Mouse (Mus musculus) ES-E14 (cell line): ENCODE measurements at regions not wholly inside any gene's neighbourhood (a gene's known extent, or its start where the extent isn't known, plus 50 kb on each side); places are given as distances from the start of the nearest gene placed in this dataset.
"Not testable (repeated sequence)": the region's sequence is repeated elsewhere in the genome, so short reads cannot be mapped to it uniquely, and the experiment has no call there.

ENCODE experiments used
- DNase-seq: peaks from one replicate; pipeline ENCODE4 v3.0.0-alpha.2; 2013; ENCODE audit warnings: low read depth, low spot score
- H3K27ac ChIP-seq: 2 replicates; pipeline ENCODE4 v1.5.1; 2012; ENCODE audit warnings: low read depth, mild to moderate bottlenecking, low read length, moderate library complexity, mixed read lengths; ENCODE audit not compliant: poor library complexity, insufficient read depth, severe bottlenecking
- H3K36me3 ChIP-seq: 2 replicates; pipeline ENCODE4 v1.6.1; 2012; ENCODE audit warnings: mild to moderate bottlenecking, low read length, moderate library complexity, mixed read lengths; ENCODE audit not compliant: control insufficient read depth, poor library complexity, insufficient read depth, severe bottlenecking
- H3K4me1 ChIP-seq, 2 experiments: fragments of 150-350 bp in 1 of 2; sonication (generic) in 1 of 2; 2 replicates each; pipeline ENCODE4 v1.6.1; 2012; ENCODE audit warnings: low read length in 2 of 2, mild to moderate bottlenecking in 1 of 2, mixed read lengths in 1 of 2; ENCODE audit not compliant: control insufficient read depth in 2 of 2, insufficient read depth in 2 of 2, poor library complexity in 1 of 2
- H3K4me3 ChIP-seq, 2 experiments: fragments of 150-350 bp in 1 of 2; sonication (generic) in 1 of 2; 2 replicates each; pipeline ENCODE4 v1.5.1; 2012; ENCODE audit warnings: low read length in 2 of 2, low read depth in 1 of 2, mild to moderate bottlenecking in 1 of 2, mixed read lengths in 1 of 2; ENCODE audit not compliant: insufficient read depth in 1 of 2, poor library complexity in 1 of 2, severe bottlenecking in 1 of 2
- H3K9ac ChIP-seq: 2 replicates; pipeline ENCODE4 v1.6.1; 2012; ENCODE audit warnings: low read depth, mild to moderate bottlenecking, low read length, mixed read lengths; ENCODE audit not compliant: poor library complexity, insufficient read depth, severe bottlenecking
- H3K9me3 ChIP-seq: fragments of 150-350 bp; sonication (generic); 2 replicates; pipeline ENCODE4 v1.6.1; 2012; ENCODE audit warnings: low read depth, mild to moderate bottlenecking, low read length; ENCODE audit not compliant: control insufficient read depth, insufficient read depth
- CHD2 ChIP-seq: IDR thresholded peaks from 2 replicates; pipeline ENCODE4 v1.6.1; 2014; ENCODE audit warnings: mild to moderate bottlenecking, low read depth, low read length, inconsistent platforms
- HCFC1 ChIP-seq: IDR thresholded peaks from 2 replicates; pipeline ENCODE4 v1.6.1; 2012; ENCODE audit warnings: low read length, inconsistent platforms, borderline replicate concordance; ENCODE audit not compliant: insufficient read depth
- MAFK ChIP-seq: IDR thresholded peaks from 2 replicates; pipeline ENCODE4 v1.6.1; 2014; ENCODE audit warnings: mild to moderate bottlenecking, low read depth, low read length, inconsistent platforms; ENCODE audit not compliant: insufficient read depth
- ZC3H11A ChIP-seq: IDR thresholded peaks from 2 replicates; pipeline ENCODE4 v1.6.1; 2012; ENCODE audit warnings: low read depth, mild to moderate bottlenecking, inconsistent platforms, low read length, borderline replicate concordance
- ZNF384 ChIP-seq: IDR thresholded peaks from 2 replicates; pipeline ENCODE4 v1.6.1; 2012; ENCODE audit warnings: low read depth, low read length, inconsistent platforms
- in situ Hi-C, 2 experiments: fragments of 600-800 bp; cut with MboI; formaldehyde crosslinking; loops; one replicate each; pipeline ENCODE4 v1.15.1; 2025; ENCODE audit warnings: low sequenced_read_pairs in 2 of 2, inconsistent platforms in 1 of 2; ENCODE audit not compliant: unreplicated experiment in 2 of 2

DNA sequence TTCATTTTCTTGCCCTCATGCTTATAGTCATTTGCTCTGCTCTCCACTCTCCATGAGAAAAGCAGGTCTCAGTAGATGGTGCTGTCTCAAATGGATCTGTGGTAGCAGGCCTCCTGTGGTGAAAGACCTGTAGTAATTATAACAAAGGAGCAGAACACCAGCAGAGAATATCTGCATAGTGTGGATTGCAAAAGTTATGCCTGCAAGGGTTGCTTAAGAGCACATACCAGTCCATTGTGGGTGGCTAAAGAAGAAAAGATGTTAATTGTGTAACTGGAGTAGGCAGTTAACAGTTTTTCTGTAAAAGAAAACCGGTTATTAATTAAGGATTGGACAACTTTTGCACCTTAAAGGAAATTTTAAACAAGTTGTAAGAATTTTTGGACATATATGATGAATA is 2969.0 kb downstream of the Gm37988 start:
- in situ Hi-C loops = no loop called here
- Histone ChIP-seq H3K9me3 (no peaks in the 10 kb centered on the region), H3K9ac (no peak overlapping the region), H3K4me3 (no peak overlapping the region), H3K27ac (no peak overlapping the region), H3K4me1 (peaks cover 0 to 6% of the 10 kb centered on the region in 2 experiments; a peak in 1 of 4 replicates), H3K36me3 (no peaks in the 10 kb centered on the region)
- TF ChIP-seq MAFK = no peak
- no peak for TF ChIP-seq ZC3H11A
- TF ChIP-seq HCFC1 = no peak
- TF ChIP-seq CHD2 = no peak
- no peak for DNase-seq

DNA sequence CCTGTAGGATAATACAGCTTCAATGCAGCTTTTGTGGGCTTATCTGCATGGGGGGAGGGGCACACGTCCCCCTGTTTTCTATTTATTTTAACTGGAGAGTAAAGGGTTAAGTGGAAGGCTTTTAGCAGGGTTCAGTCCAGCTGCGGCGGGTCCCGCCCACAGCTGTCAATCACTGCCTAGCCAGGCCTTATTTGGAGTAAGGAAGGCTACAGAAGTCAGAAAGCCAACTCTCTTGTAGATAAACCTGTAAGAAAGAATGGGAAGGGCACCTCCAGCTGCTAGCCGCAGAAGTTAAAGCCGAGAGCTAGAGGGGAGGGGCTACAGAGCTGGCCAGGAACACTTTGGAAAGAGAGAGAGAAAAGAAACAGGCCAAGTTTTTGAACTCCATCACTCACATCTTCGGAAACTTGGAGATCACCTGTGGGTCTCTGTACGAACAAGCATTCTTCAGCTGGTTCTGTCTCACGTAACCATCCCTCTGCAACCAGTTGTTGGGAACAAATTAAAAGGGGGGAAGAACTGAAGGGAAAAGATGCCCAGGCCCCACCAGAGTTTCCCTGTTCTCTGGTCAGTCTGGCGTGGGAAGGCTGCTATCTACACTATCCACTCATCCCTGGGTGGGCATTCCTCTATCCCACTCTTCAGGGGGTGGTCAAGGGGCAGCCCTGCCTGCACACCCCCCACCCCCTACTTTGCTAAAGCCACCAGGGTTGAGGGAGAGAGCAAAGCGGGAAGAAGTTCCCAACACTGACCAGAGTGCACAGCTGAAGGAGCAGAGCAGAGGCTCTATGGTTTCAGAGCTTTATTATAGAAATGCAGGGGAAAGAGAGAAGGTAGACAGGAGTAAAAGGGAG is 2969.7 kb downstream of the Gm37988 start:
- Histone ChIP-seq H3K4me3 (no peak overlapping the region), H3K27ac (no peak overlapping the region), H3K9ac (no peak overlapping the region), H3K36me3 (no peaks in the 10 kb centered on the region), H3K9me3 (no peaks in the 10 kb centered on the region), H3K4me1 (peaks cover 0 to 6% of the 10 kb centered on the region in 2 experiments; a peak in 1 of 4 replicates)
- in situ Hi-C loops = no loop called here
- TF ChIP-seq CHD2 (no peak), HCFC1 (no peak), MAFK (no peak), ZNF384 (no peak), ZC3H11A (no peak)
- peak; percentile 26 for DNase-seq

DNA sequence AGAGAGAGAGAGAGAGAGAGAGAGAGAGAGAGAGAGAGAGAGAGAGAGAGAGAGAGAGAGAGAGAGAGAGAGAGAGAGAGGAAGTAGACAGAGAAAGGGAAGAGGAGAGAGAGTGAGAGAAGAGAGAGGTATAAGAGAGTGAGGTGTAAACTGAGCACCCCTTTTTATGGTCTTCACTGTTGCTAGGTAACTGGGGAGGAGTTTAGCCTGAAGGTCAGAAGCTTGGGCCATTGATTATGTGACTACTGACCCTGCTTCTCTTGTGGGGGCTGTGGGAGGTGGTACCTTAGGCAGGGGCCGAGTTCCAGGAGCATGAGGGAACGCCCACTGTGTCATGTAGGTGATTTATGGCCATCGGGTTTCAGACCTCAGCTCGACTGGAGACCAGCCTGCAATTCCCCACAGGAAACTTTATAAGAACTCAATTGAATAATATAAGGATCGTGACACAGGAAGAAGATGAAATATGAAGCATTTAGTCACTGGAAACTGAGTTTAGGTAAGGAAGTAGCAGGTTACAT is 2970.4 kb downstream of the Gm37988 start:
- H3K27ac ChIP-seq, H3K4me1 ChIP-seq, H3K9ac ChIP-seq, H3K4me3 ChIP-seq, DNase-seq, in situ Hi-C loops, H3K36me3 ChIP-seq, H3K9me3 ChIP-seq: not testable (repeated sequence)

DNA sequence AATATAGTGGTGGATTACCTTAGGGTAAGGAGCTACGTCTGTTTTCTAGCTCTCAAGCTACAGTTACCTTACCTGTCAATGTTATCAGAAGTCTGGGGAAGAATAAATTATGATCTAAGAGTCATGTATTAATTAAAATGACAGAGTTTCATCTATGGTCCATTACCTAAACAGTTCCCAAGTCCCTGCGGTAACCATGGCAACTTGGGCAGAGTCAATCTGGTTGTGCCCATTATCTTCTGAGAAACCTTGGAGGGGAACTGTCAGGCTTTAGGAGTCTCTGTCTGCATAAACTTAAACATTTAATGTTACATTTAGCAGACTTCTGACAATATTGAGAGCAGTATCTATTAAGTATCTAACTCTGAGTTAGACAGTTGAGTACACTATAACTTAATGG is 2971.0 kb downstream of the Gm37988 start:
- Histone ChIP-seq H3K4me3 (no peak overlapping the region), H3K36me3 (no peaks in the 10 kb centered on the region), H3K9me3 (no peaks in the 10 kb centered on the region), H3K27ac (no peak overlapping the region), H3K4me1 (peaks cover 0 to 6% of the 10 kb centered on the region in 2 experiments; a peak in 1 of 4 replicates), H3K9ac (no peak overlapping the region)
- in situ Hi-C loops = no loop called here
- TF ChIP-seq ZNF384 (no peak), CHD2 (no peak), ZC3H11A (no peak), MAFK (no peak), HCFC1 (no peak)
- DNase-seq = no peak

DNA sequence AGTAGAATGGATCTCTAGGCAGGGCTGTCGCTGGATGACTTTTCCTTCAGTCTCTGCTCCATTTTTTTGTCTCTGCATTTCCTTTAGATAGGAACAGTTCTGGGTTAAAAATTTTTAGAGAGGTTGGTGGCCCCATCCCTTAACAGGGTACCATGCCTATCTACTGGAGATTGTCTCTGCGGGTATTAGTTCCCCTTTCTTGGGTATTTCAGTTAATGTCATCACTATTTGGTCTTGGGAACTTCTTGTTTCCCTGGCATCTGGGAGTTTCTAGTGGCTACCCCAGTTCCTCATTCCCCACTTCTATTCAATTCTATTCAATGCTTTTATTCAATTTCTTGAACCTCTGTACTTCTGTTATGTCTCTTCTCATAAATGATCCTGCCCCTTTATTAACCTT is 3016.3 kb downstream of the Gm37988 start:
- in situ Hi-C loops = no loop called here
- Histone ChIP-seq H3K36me3 (no peaks in the 10 kb centered on the region), H3K9ac (no peak overlapping the region), H3K4me3 (no peak overlapping the region), H3K9me3 (no peaks in the 10 kb centered on the region), H3K4me1 (no peaks in the 10 kb centered on the region), H3K27ac (no peak overlapping the region)
- TF ChIP-seq ZNF384 (no peak), HCFC1 (no peak), CHD2 (no peak), MAFK (no peak), ZC3H11A (no peak)
- no peak for DNase-seq
